Mouse (Mus musculus): Measurements from ENCODE around the gene Klhl3. TPM values are rescaled to one million over a fixed set of nuclear protein-coding genes. Genes with fewer than 3 reads are reported as not detected.

The Klhl3 gene
- total and polyA plus RNA-seq, 3 experiments: 2.1 to 4.3 (median 2.7) TPM

GRCm38 (mm10) chr13:58126862-58127765, 13.7 kb upstream of the Klhl3 start:
- Histone ChIP-seq H3K79me2 (replicated peaks; ENCODE audit: control insufficient read depth, insufficient read depth, low read length) (peaks cover 3% of the 10 kb centered on the region), H3K27me3 (ENCODE audit: control insufficient read depth, insufficient read depth, low read length) (no peaks in the 10 kb centered on the region), H3K27ac (peak overlapping the region; percentile 100), H3K4me1 (ENCODE audit: control insufficient read depth, insufficient read depth, low read length) (peaks cover 4% of the 10 kb centered on the region), H3K36me3 (ENCODE audit: control insufficient read depth, insufficient read depth, low read length) (peaks cover 6% of the 10 kb centered on the region), H3K9ac (ENCODE audit: low read depth, low read length) (peak overlapping the region; percentile 97), H3K4me3 (peak overlapping the region; percentile 94)
- intact Hi-C loops (cut with DNase I): loop anchor here (10.0 kb wide), 1 partner anchor 278 kb away; the partner anchor contains the start of genes Hnrnpk and Rmi1
- 1% methylated on average over 73 of the region's 92 CpGs for WGBS
- DNase-seq: no peak
- TF ChIP-seq POLR2A (IDR thresholded peaks at IDR 0.05; ENCODE audit: insufficient read depth, low read depth, low read length) (no peak), CTCF (IDR thresholded peaks at IDR 0.05) (no peak), EP300 (IDR thresholded peaks at IDR 0.05; ENCODE audit: insufficient read depth, low read depth, low read length) (no peak)

GRCm38 (mm10) chr13:58126126-58126525, 12.7 kb upstream of the Klhl3 start:
- peak; percentile 35 for DNase-seq
- 0 out of 2 replicates have a peak overlapping the region, but pooled peaks have one; percentile 6 for H3K9ac ChIP-seq (ENCODE audit: low read depth, low read length)

GRCm38 (mm10) chr13:58124989-58125388, 11.6 kb upstream of the Klhl3 start:
- WGBS: 52% methylated on average over 2 of the region's 2 CpGs
- Histone ChIP-seq H3K27ac (no peak overlapping the region), H3K79me2 (replicated peaks; ENCODE audit: control insufficient read depth, insufficient read depth, low read length) (peaks cover 3% of the 10 kb centered on the region), H3K4me3 (no peak overlapping the region), H3K27me3 (ENCODE audit: control insufficient read depth, insufficient read depth, low read length) (no peaks in the 10 kb centered on the region; the same call in 1 of the 2 replicates), H3K4me1 (ENCODE audit: control insufficient read depth, insufficient read depth, low read length) (peaks cover 6% of the 10 kb centered on the region), H3K9ac (ENCODE audit: low read depth, low read length) (no peak overlapping the region), H3K36me3 (ENCODE audit: control insufficient read depth, insufficient read depth, low read length) (peaks cover 6% of the 10 kb centered on the region)
- no peak for DNase-seq
- TF ChIP-seq EP300 (IDR thresholded peaks at IDR 0.05; ENCODE audit: insufficient read depth, low read depth, low read length) (no peak), CTCF (IDR thresholded peaks at IDR 0.05) (no peak), POLR2A (IDR thresholded peaks at IDR 0.05; ENCODE audit: insufficient read depth, low read depth, low read length) (no peak)
- intact Hi-C loops (cut with DNase I): loop anchor here (10.0 kb wide), 1 partner anchor 280 kb away; the partner anchor contains the start of genes Hnrnpk and Rmi1

More at GRCm38 (mm10) chr13:58126126-58126525, 12.7 kb upstream of the Klhl3 start:
- Histone ChIP-seq H3K27me3 (ENCODE audit: control insufficient read depth, insufficient read depth, low read length) (no peaks in the 10 kb centered on the region), H3K4me3 (peak overlapping the region; percentile 94; the same call in 1 of the 2 replicates), H3K36me3 (ENCODE audit: control insufficient read depth, insufficient read depth, low read length) (peaks cover 6% of the 10 kb centered on the region), H3K79me2 (replicated peaks; ENCODE audit: control insufficient read depth, insufficient read depth, low read length) (peaks cover 3% of the 10 kb centered on the region), H3K27ac (peak overlapping the region; percentile 100; the same call in 1 of the 2 replicates), H3K4me1 (ENCODE audit: control insufficient read depth, insufficient read depth, low read length) (peaks cover 6% of the 10 kb centered on the region)
- 13% methylated on average over 7 of the region's 7 CpGs for WGBS
- TF ChIP-seq POLR2A (IDR thresholded peaks at IDR 0.05; ENCODE audit: insufficient read depth, low read depth, low read length) (0 out of 2 replicates have a peak, but pooled peaks have one; percentile 17), CTCF (IDR thresholded peaks at IDR 0.05) (peak; percentile 98), EP300 (IDR thresholded peaks at IDR 0.05; ENCODE audit: insufficient read depth, low read depth, low read length) (no peak)
- intact Hi-C loops (cut with DNase I): loop anchor here (10.0 kb wide), 1 partner anchor 279 kb away; the partner anchor contains the start of genes Hnrnpk and Rmi1

- Histone ChIP-seq H3K4me3 (no peak overlapping the region), H3K9ac (ENCODE audit: low read depth, low read length) (no peak overlapping the region), H3K27ac (no peak overlapping the region), H3K36me3 (ENCODE audit: control insufficient read depth, insufficient read depth, low read length) (peaks cover 6% of the 10 kb centered on the region), H3K4me1 (ENCODE audit: control insufficient read depth, insufficient read depth, low read length) (peaks cover 2% of the 10 kb centered on the region), H3K79me2 (replicated peaks; ENCODE audit: control insufficient read depth, insufficient read depth, low read length) (peaks cover 3% of the 10 kb centered on the region), H3K27me3 (ENCODE audit: control insufficient read depth, insufficient read depth, low read length) (no peaks in the 10 kb centered on the region; the same call in 1 of the 2 replicates)
- no peak for DNase-seq
- 85% methylated on average over 3 of the region's 3 CpGs for WGBS
- intact Hi-C loops (cut with DNase I): loop anchor here (10.0 kb wide), 1 partner anchor 281 kb away; the partner anchor contains the start of genes Hnrnpk and Rmi1
- TF ChIP-seq POLR2A (IDR thresholded peaks at IDR 0.05; ENCODE audit: insufficient read depth, low read depth, low read length) (no peak), CTCF (IDR thresholded peaks at IDR 0.05) (no peak), EP300 (IDR thresholded peaks at IDR 0.05; ENCODE audit: insufficient read depth, low read depth, low read length) (no peak)
Observed at GRCm38 (mm10) chr13:58124278-58124677, 10.9 kb upstream of the Klhl3 start.

- H3K9ac ChIP-seq (ENCODE audit: low read depth, low read length): no peak overlapping the region
- DNase-seq: no peak
- 64% methylated on average over 8 of the region's 8 CpGs for WGBS
- peaks cover 3% of the 10 kb centered on the region for H3K79me2 ChIP-seq (replicated peaks; ENCODE audit: control insufficient read depth, insufficient read depth, low read length)
- H3K36me3 ChIP-seq (ENCODE audit: control insufficient read depth, insufficient read depth, low read length): peaks cover 6% of the 10 kb centered on the region
- no peak overlapping the region for H3K4me3 ChIP-seq
- no peaks in the 10 kb centered on the region; the same call in 1 of the 2 replicates for H3K27me3 ChIP-seq (ENCODE audit: control insufficient read depth, insufficient read depth, low read length)
- TF ChIP-seq CTCF (IDR thresholded peaks at IDR 0.05) (no peak), EP300 (IDR thresholded peaks at IDR 0.05; ENCODE audit: insufficient read depth, low read depth, low read length) (no peak)
- intact Hi-C loops (cut with DNase I): loop anchor here (10.0 kb wide), 1 partner anchor 281 kb away; the partner anchor contains the start of genes Hnrnpk and Rmi1
- peak overlapping the region; percentile 54 for H3K27ac ChIP-seq
- H3K4me1 ChIP-seq (ENCODE audit: control insufficient read depth, insufficient read depth, low read length): peaks cover 2% of the 10 kb centered on the region
Observed at GRCm38 (mm10) chr13:58123381-58123780, 10.0 kb upstream of the Klhl3 start.

All from heart, adult 2 months (tissue).